Mouse (Mus musculus) embryonic stem cell, embryonic (primary cell): ENCODE measurements around the gene Fam210b.

Source experiments
- CTCF ChIA-PET, 4 experiments: fragments of 300-600 bp in 2 of 4; fragments of 350-600 bp in 2 of 4; sonication (Branson Sonifier 250); formaldehyde crosslinking; loops; one replicate each; lab custom pipeline; 2022; ENCODE audit warnings: inconsistent platforms in 2 of 4; lab: Charles Lee
- POLR2A ChIA-PET, 4 experiments: fragments of 300-600 bp in 2 of 4; fragments of 350-600 bp in 2 of 4; sonication (Branson Sonifier 250); formaldehyde crosslinking; loops; one replicate each; lab custom pipeline; 2022; ENCODE audit warnings: antibody characterized with exemption in 4 of 4, inconsistent platforms in 1 of 4; lab: Charles Lee

Gene Fam210b

GRCm38 (mm10) chr2:172346034-172346929 is 917 bp downstream of the Fam210b start:
- CTCF ChIA-PET, result interaction anchor here in 3 of 4 experiments (0.6 to 1.4 kb wide), 13 partner anchors 8 to 139 kb away, joined by 3 to 9 read pairs (median 3); no protein-coding TSS in a partner anchor
- POLR2A ChIA-PET, result interaction anchor here in 3 of 4 experiments (0.5 to 8.6 kb wide), 24 partner anchors 8 to 176 kb away, joined by 3 to 71 read pairs (median 4); partner anchors contain the start of genes Aurka (in 2 of the 3), Cstf1 (in 2 of the 3), Rtf2 (in 2 of the 3) and Cass4 (in 1 of the 3)

GRCm38 (mm10) chr2:172346933-172347611 is 1.7 kb downstream of the Fam210b start:
- CTCF ChIA-PET, result interaction anchor here in 2 of 4 experiments (0.6 to 0.8 kb wide), 4 partner anchors 18 to 140 kb away, joined by 3 to 4 read pairs (median 3); no protein-coding TSS in a partner anchor
- POLR2A ChIA-PET, result interaction anchor here in 3 of 4 experiments (0.5 to 8.6 kb wide), 13 partner anchors 8 to 94 kb away, joined by 3 to 71 read pairs (median 3); partner anchors contain the start of genes Aurka (in 2 of the 3), Cstf1 (in 2 of the 3), Rtf2 (in 2 of the 3) and Cass4 (in 1 of the 3)

- ChIA-PET CTCF (no interaction called here), POLR2A (interaction anchor here in 1 of 4 experiments (8.6 kb wide), 1 partner anchor 13 kb away, joined by 71 read pairs; no protein-coding TSS in a partner anchor)
These were observed 3.1 kb downstream of the Fam210b start for GRCm38 (mm10) chr2:172348297-172348950.

- ChIA-PET POLR2A (interaction anchor here in 2 of 4 experiments (2.7 to 8.6 kb wide), 3 partner anchors 11 to 21 kb away, joined by 13 to 71 read pairs (median 14); partner anchors contain the start of genes Aurka (in 2 of the 2) and Cstf1 (in 2 of the 2)), CTCF (interaction anchor here in 1 of 4 experiments (0.6 to 1.6 kb wide), 2 partner anchors 131 to 428 kb away, joined by 3 read pairs; no protein-coding TSS in a partner anchor)
These were observed 4.4 kb downstream of the Fam210b start for GRCm38 (mm10) chr2:172349776-172350175.

GRCm38 (mm10) chr2:172350773-172351172 is 5.4 kb downstream of the Fam210b start:
- CTCF ChIA-PET, result interaction anchor here in 3 of 4 experiments (0.5 to 1.6 kb wide), 3 partner anchors 132 to 144 kb away, joined by 3 to 5 read pairs (median 3); no protein-coding TSS in a partner anchor
- POLR2A ChIA-PET, result interaction anchor here in 3 of 4 experiments (0.7 to 8.6 kb wide), 8 partner anchors 10 to 95 kb away, joined by 3 to 71 read pairs (median 4); partner anchors contain the start of genes Aurka (in 2 of the 3) and Cstf1 (in 2 of the 3)

GRCm38 (mm10) chr2:172353218-172353617 is 7.9 kb downstream of the Fam210b start:
- POLR2A ChIA-PET, result interaction anchor here in 3 of 4 experiments (0.6 to 3.5 kb wide), 5 partner anchors 10 to 25 kb away, joined by 3 to 22 read pairs (median 3); partner anchors contain the start of genes Aurka (in 2 of the 3) and Cstf1 (in 2 of the 3)
- CTCF ChIA-PET, result interaction anchor here in 1 of 4 experiments (1.0 kb wide), 1 partner anchor 8 kb away, joined by 3 read pairs; the partner anchor contains the start of gene Fam210b

- ChIA-PET POLR2A (interaction anchor here in 3 of 4 experiments (0.6 to 3.5 kb wide), 12 partner anchors 8 to 116 kb away, joined by 3 to 22 read pairs (median 5); partner anchors contain the start of genes Aurka (in 3 of the 3), Cstf1 (in 3 of the 3) and Fam210b (in 2 of the 3)), CTCF (interaction anchor here in 2 of 4 experiments (0.5 to 1.6 kb wide), 3 partner anchors 23 to 106 kb away, joined by 3 to 7 read pairs (median 3); no protein-coding TSS in a partner anchor)
These were observed 9.4 kb downstream of the Fam210b start for GRCm38 (mm10) chr2:172354761-172355160.

- ChIA-PET CTCF (interaction anchor here in 1 of 4 experiments (1.6 kb wide), 1 partner anchor 22 kb away, joined by 3 read pairs; no protein-coding TSS in a partner anchor), POLR2A (interaction anchor here in 2 of 4 experiments (0.8 to 3.5 kb wide), 5 partner anchors 8 to 15 kb away, joined by 3 to 22 read pairs (median 7); partner anchors contain the start of genes Aurka (in 2 of the 2) and Cstf1 (in 2 of the 2))
These were observed 10.5 kb downstream of the Fam210b start for GRCm38 (mm10) chr2:172355833-172356232.

GRCm38 (mm10) chr2:172363176-172363575 is 17.8 kb downstream of the Fam210b start:
- CTCF ChIA-PET, result no interaction called here
- POLR2A ChIA-PET, result interaction anchor here in 3 of 4 experiments (0.5 to 8.5 kb wide), 11 partner anchors 7 to 115 kb away, joined by 3 to 79 read pairs (median 5); partner anchors contain the start of genes Fam210b (in 2 of the 3), Aurka (in 1 of the 3), Cass4 (in 1 of the 3) and Cstf1 (in 1 of the 3)

- CTCF ChIA-PET, result interaction anchor here in 2 of 4 experiments (0.6 to 2.4 kb wide), 8 partner anchors 8 to 173 kb away, joined by 3 to 7 read pairs (median 5); partner anchors contain the start of gene Rtf2 (in 1 of the 2)
- POLR2A ChIA-PET, result interaction anchor here (0.6 to 7.5 kb wide), 61 partner anchors 8 to 501 kb away, joined by 3 to 79 read pairs (median 4); partner anchors contain the start of genes Fam210b (in 4 of the 4), Rtf2 (in 3 of the 4), Cass4 (in 2 of the 4) and Fam209 (in 1 of the 4)
These were observed 25.3 kb downstream of the Fam210b start, which contains the start of the genes Aurka and Cstf1 for GRCm38 (mm10) chr2:172370411-172371223. Gene Aurka (minus strand): TSS chr2:172370535. Gene Cstf1 (plus strand): TSS chr2:172370681.

GRCm38 (mm10) chr2:172371258-172371657 is 25.9 kb downstream of the Fam210b start:
- CTCF ChIA-PET, result interaction anchor here in 1 of 4 experiments (0.9 kb wide), 1 partner anchor 150 kb away, joined by 3 read pairs; no protein-coding TSS in a partner anchor
- POLR2A ChIA-PET, result interaction anchor here in 3 of 4 experiments (0.6 to 7.5 kb wide), 16 partner anchors 10 to 81 kb away, joined by 3 to 79 read pairs (median 8); partner anchors contain the start of gene Fam210b (in 2 of the 3)

GRCm38 (mm10) chr2:172376551-172376950 is 31.2 kb downstream of the Fam210b start:
- ChIA-PET CTCF (interaction anchor here in 3 of 4 experiments (0.6 to 1.4 kb wide), 3 partner anchors 17 to 71 kb away, joined by 4 to 9 read pairs (median 6); partner anchors contain the start of genes Cass4 (in 1 of the 3) and Fam210b (in 1 of the 3)), POLR2A (interaction anchor here in 3 of 4 experiments (0.6 to 2.5 kb wide), 10 partner anchors 10 to 443 kb away, joined by 3 to 12 read pairs (median 4); partner anchors contain the start of gene Rtf2 (in 1 of the 3))

- CTCF ChIA-PET, result interaction anchor here in 2 of 4 experiments (1.1 to 1.4 kb wide), 2 partner anchors 32 to 70 kb away, joined by 4 to 6 read pairs; partner anchors contain the start of gene Fam210b (in 1 of the 2)
- POLR2A ChIA-PET, result interaction anchor here in 3 of 4 experiments (0.6 to 2.5 kb wide), 9 partner anchors 11 to 443 kb away, joined by 3 to 12 read pairs (median 4); partner anchors contain the start of gene Rtf2 (in 2 of the 3)
These were observed 31.7 kb downstream of the Fam210b start for GRCm38 (mm10) chr2:172376999-172377515.

- CTCF ChIA-PET, result interaction anchor here (0.5 to 2.4 kb wide), 21 partner anchors 8 to 561 kb away, joined by 3 to 18 read pairs (median 3); partner anchors contain the start of genes Rtf2 (in 2 of the 4), Aurka (in 1 of the 4), Cstf1 (in 1 of the 4) and Fam210b (in 1 of the 4)
- POLR2A ChIA-PET, result interaction anchor here (0.5 to 3.9 kb wide), 22 partner anchors 8 to 68 kb away, joined by 3 to 25 read pairs (median 4); partner anchors contain the start of genes Aurka (in 3 of the 4), Cstf1 (in 3 of the 4), Cass4 (in 2 of the 4) and Rtf2 (in 2 of the 4)
These were observed 33.0 kb downstream of the Fam210b start for GRCm38 (mm10) chr2:172378332-172378731.
